In the genomic region with DNA sequence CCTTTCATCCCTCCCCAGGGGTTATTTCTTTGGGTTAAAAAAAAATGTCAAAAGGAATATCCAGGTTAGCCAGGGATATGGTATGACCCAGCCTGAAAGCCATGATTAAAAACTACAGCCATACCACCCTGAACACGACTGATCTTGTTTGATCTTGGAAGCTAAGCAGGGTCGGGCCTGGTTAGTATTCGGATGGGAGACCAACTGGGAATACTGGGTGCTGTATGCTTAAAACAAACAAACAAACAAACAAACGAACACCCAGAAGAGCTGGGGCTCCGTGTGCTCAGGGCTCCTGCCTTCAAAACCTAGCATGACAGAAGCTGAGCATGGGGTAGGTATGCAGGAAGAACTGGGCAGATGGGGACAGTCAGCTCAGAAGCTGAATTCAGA, we compare ENCODE assay signal across 11 mouse cellular contexts. TPM values are rescaled to one million over a fixed set of nuclear protein-coding genes. Genes with fewer than 3 reads are reported as not detected.
A peak's percentile ranks its signal among the peaks of the same experiment; 100 is the strongest.
DNase-seq lines count a peak whose midpoint lies in the region; ATAC-seq and TF ChIP-seq lines count a peak whose summit lies in the region.
"Had no signal": no experiment of that assay in that cellular context is flagged by ENCODE, and none has a peak within 500 bp of the region (broad histone marks: within the 10 kb centered on the region; RNA-seq: fewer than 3 reads in every experiment).

No protein-coding gene starts in this region.

- peaks cover 8% of the 10 kb centered on the region; the same call in 1 of the 2 replicates for H3K36me3 ChIP-seq in heart, embryonic 13.5 days
- H3K36me3 ChIP-seq in neural tube, embryonic 11.5 days (ENCODE audit: control insufficient read depth, insufficient read depth, low read length) = no peaks in the 10 kb centered on the region
- H3K36me3 ChIP-seq in intestine, embryonic 16.5 days (ENCODE audit: control insufficient read depth, insufficient read depth, low read length) = no peaks in the 10 kb centered on the region
- no peaks in the 10 kb centered on the region; the same call in 1 of the 2 replicates for H3K36me3 ChIP-seq in stomach, embryonic 16.5 days (ENCODE audit: control insufficient read depth, insufficient read depth, low read length)
- no peaks in the 10 kb centered on the region for H3K36me3 ChIP-seq in thymus, adult 2 months (ENCODE audit: control insufficient read depth, insufficient read depth, low read length)
- H3K36me3 ChIP-seq: midbrain, embryonic 15.5 days had no signal

- no peaks in the 10 kb centered on the region for H3K9me3 ChIP-seq in heart, embryonic 13.5 days
- no peaks in the 10 kb centered on the region for H3K9me3 ChIP-seq in neural tube, embryonic 11.5 days (ENCODE audit: control insufficient read depth, low read length)
- H3K9me3 ChIP-seq in intestine, embryonic 16.5 days (ENCODE audit: control insufficient read depth, low read length) = no peaks in the 10 kb centered on the region
- no peaks in the 10 kb centered on the region for H3K9me3 ChIP-seq in stomach, embryonic 16.5 days (replicated peaks; ENCODE audit: control insufficient read depth, low read length)
- H3K9me3 ChIP-seq: midbrain, embryonic 15.5 days had no signal

- TF ChIP-seq POLR2A in thymus, adult 2 months (IDR thresholded peaks at IDR 0.05; ENCODE audit: control insufficient read depth, extremely low read depth, insufficient read depth, low read length, poor library complexity) = no peak

- DNase-seq in heart, postnatal 25 days (ENCODE audit: low spot score) = no peak
- DNase-seq in neural tube, embryonic 11.5 days (ENCODE audit: low spot score) = no peak
- DNase-seq in neural tube, embryonic 10.5 days (ENCODE audit: extremely low spot score, low spot score) = no peak
- DNase-seq in embryo, embryonic 10.5 days (ENCODE audit: low spot score) = no peak
- no peak for DNase-seq in thymus, adult 2 months
- DNase-seq: embryo, embryonic 11 days had no signal

- peak overlapping the region; percentile 93 for H3K4me2 ChIP-seq in heart, embryonic 13.5 days
- H3K4me2 ChIP-seq in neural tube, embryonic 11.5 days (ENCODE audit: low read depth) = 0 out of 2 replicates have a peak overlapping the region, but pooled peaks have one; percentile 7
- no peak overlapping the region; the same call in 1 of the 2 replicates for H3K4me2 ChIP-seq in intestine, embryonic 16.5 days (ENCODE audit: low read depth, low read length)
- H3K4me2 ChIP-seq in stomach, embryonic 16.5 days (ENCODE audit: low read depth, low read length) = peak overlapping the region; percentile 67
- H3K4me2 ChIP-seq: midbrain, embryonic 15.5 days had no signal

- peak overlapping the region; percentile 53 for H3K4me3 ChIP-seq in heart, embryonic 13.5 days
- no peak overlapping the region for H3K4me3 ChIP-seq in neural tube, embryonic 11.5 days (ENCODE audit: low read depth, low read length)
- no peak overlapping the region for H3K4me3 ChIP-seq in intestine, embryonic 16.5 days (ENCODE audit: low read length)
- H3K4me3 ChIP-seq in stomach, embryonic 16.5 days (replicated peaks; ENCODE audit: low read length) = peak overlapping the region; percentile 58; the same call in 1 of the 2 replicates
- no peak overlapping the region for H3K4me3 ChIP-seq in thymus, adult 2 months (ENCODE audit: control insufficient read depth, insufficient read depth, low read length)
- H3K4me3 ChIP-seq: midbrain, embryonic 15.5 days had no signal

- peaks cover 56% of the 10 kb centered on the region for H3K4me1 ChIP-seq in heart, embryonic 13.5 days
- peaks cover 21% of the 10 kb centered on the region for H3K4me1 ChIP-seq in neural tube, embryonic 11.5 days (ENCODE audit: control insufficient read depth, insufficient read depth, low read length)
- peaks cover 42% of the 10 kb centered on the region for H3K4me1 ChIP-seq in intestine, embryonic 16.5 days (ENCODE audit: control insufficient read depth, insufficient read depth, low read length)
- H3K4me1 ChIP-seq in stomach, embryonic 16.5 days (ENCODE audit: control insufficient read depth, insufficient read depth, low read length) = peaks cover 52% of the 10 kb centered on the region
- H3K4me1 ChIP-seq in thymus, adult 2 months (replicated peaks; ENCODE audit: control insufficient read depth, insufficient read depth, low read length) = peaks cover 33% of the 10 kb centered on the region

- H3K27me3 ChIP-seq in heart, embryonic 13.5 days (replicated peaks) = no peaks in the 10 kb centered on the region
- peaks cover 11% of the 10 kb centered on the region for H3K27me3 ChIP-seq in neural tube, embryonic 11.5 days (ENCODE audit: control insufficient read depth, insufficient read depth, low read length)
- no peaks in the 10 kb centered on the region for H3K27me3 ChIP-seq in intestine, embryonic 16.5 days (replicated peaks; ENCODE audit: control insufficient read depth, insufficient read depth, low read length)
- H3K27me3 ChIP-seq in stomach, embryonic 16.5 days (ENCODE audit: control insufficient read depth, insufficient read depth, low read length) = no peaks in the 10 kb centered on the region
- no peaks in the 10 kb centered on the region for H3K27me3 ChIP-seq in thymus, adult 2 months (ENCODE audit: control insufficient read depth, insufficient read depth, low read length)

- intact Hi-C loops in heart, postnatal 25 days (cut with DNase I) = no loop called here

- peak overlapping the region; percentile 89 for H3K27ac ChIP-seq in heart, embryonic 13.5 days (replicated peaks)
- H3K27ac ChIP-seq in neural tube, embryonic 11.5 days (ENCODE audit: low read depth, low read length) = no peak overlapping the region
- H3K27ac ChIP-seq in intestine, embryonic 16.5 days (ENCODE audit: low read length) = peak overlapping the region; percentile 91; the same call in 1 of the 2 replicates
- H3K27ac ChIP-seq in stomach, embryonic 16.5 days (ENCODE audit: low read length) = peak overlapping the region; percentile 91
- H3K27ac ChIP-seq in thymus, adult 2 months (ENCODE audit: control insufficient read depth, insufficient read depth, low read length) = no peak overlapping the region
- H3K27ac ChIP-seq: midbrain, embryonic 15.5 days had no signal

- ATAC-seq in heart, embryonic 13.5 days (ENCODE audit: extremely low read depth, insufficient number of reproducible peaks, low FRiP score, low TSS enrichment) = no peak
- ATAC-seq in neural tube, embryonic 11.5 days (ENCODE audit: insufficient read depth, low FRiP score, low TSS enrichment) = no peak
- ATAC-seq in intestine, embryonic 16.5 days = no peak
- no peak for ATAC-seq in stomach, embryonic 16.5 days (ENCODE audit: insufficient read depth, low FRiP score)
- ATAC-seq: hindbrain, embryonic 16.5 days; midbrain, embryonic 15.5 days had no signal

- whole genome bisulfite sequencing in heart, embryonic 13.5 days = 70% methylated on average over 5 of the region's 5 CpGs
- 73% methylated on average over 5 of the region's 5 CpGs for WGBS in neural tube, embryonic 11.5 days
- WGBS in intestine, embryonic 16.5 days = 72% methylated on average over 5 of the region's 5 CpGs
- 71% methylated on average over 5 of the region's 5 CpGs for WGBS in stomach, embryonic 16.5 days
- WGBS in thymus, adult 2 months = 91% methylated on average over 5 of the region's 5 CpGs

- no peak for TF ChIP-seq CTCF in thymus, adult 2 months (IDR thresholded peaks at IDR 0.05; ENCODE audit: borderline replicate concordance, control insufficient read depth, extremely low read depth, insufficient read depth, low read length, poor library complexity)

- peak overlapping the region; percentile 87 for H3K9ac ChIP-seq in heart, embryonic 13.5 days
- no peak overlapping the region for H3K9ac ChIP-seq in neural tube, embryonic 11.5 days (ENCODE audit: low read length)
- peak overlapping the region; percentile 90 for H3K9ac ChIP-seq in intestine, embryonic 16.5 days (ENCODE audit: low read depth, low read length)
- H3K9ac ChIP-seq in stomach, embryonic 16.5 days (ENCODE audit: low read length) = peak overlapping the region; percentile 86
- H3K9ac ChIP-seq: midbrain, embryonic 15.5 days had no signal

RNA-seq across cellular contexts. Expression of gene Smdt1, which starts 3.8 kb away (rescaled TPM):
- polyA plus RNA-seq in heart, embryonic 13.5 days (2015; fragmentation: Nextera tagmentation; extraction: Ambion mirVana) = 334 and 366 TPM in 2 replicates
- 100 to 1,000 TPM; 203 to 204 TPM for total RNA-seq in heart, postnatal 25 days (2021)
- polyA plus RNA-seq in neural tube, embryonic 11.5 days (2014; fragmentation: Nextera tagmentation; extraction: Ambion mirVana) = 267 and 274 TPM in 2 replicates
- polyA plus RNA-seq in intestine, embryonic 16.5 days (2015; fragmentation: Nextera tagmentation; extraction: Ambion mirVana) = 332 and 340 TPM in 2 replicates
- 278 and 284 TPM in 2 replicates for polyA plus RNA-seq in stomach, embryonic 16.5 days (2015; fragmentation: Nextera tagmentation; extraction: Ambion mirVana)
- polyA plus RNA-seq in thymus, adult 2 months (2012; rRNA removed) = 218 and 230 TPM in 2 replicates

RNA-seq across cellular contexts. Expression of gene Pheta2, which starts 3.8 kb away (rescaled TPM):
- polyA plus RNA-seq in heart, embryonic 13.5 days (2015; fragmentation: Nextera tagmentation; extraction: Ambion mirVana) = 9.2 TPM in 2 replicates
- total RNA-seq in heart, postnatal 25 days (2021) = 1 to 10 TPM in 1 of 2 experiments, under 1 TPM in 1; 0.70 to 1.4 TPM
- polyA plus RNA-seq in neural tube, embryonic 11.5 days (2014; fragmentation: Nextera tagmentation; extraction: Ambion mirVana) = 3.0 and 3.1 TPM in 2 replicates
- polyA plus RNA-seq in intestine, embryonic 16.5 days (2015; fragmentation: Nextera tagmentation; extraction: Ambion mirVana) = 11.6 and 13.2 TPM in 2 replicates
- polyA plus RNA-seq in stomach, embryonic 16.5 days (2015; fragmentation: Nextera tagmentation; extraction: Ambion mirVana) = 17.5 and 18.3 TPM in 2 replicates
- polyA plus RNA-seq in thymus, adult 2 months (2012; rRNA removed) = 1.7 and 2.3 TPM in 2 replicates

RNA-seq across cellular contexts. Expression of gene Naga, which starts 3.8 kb away (rescaled TPM):
- polyA plus RNA-seq in heart, embryonic 13.5 days (2015; fragmentation: Nextera tagmentation; extraction: Ambion mirVana) = 42.2 and 44.7 TPM in 2 replicates
- total RNA-seq in heart, postnatal 25 days (2021) = 10 to 100 TPM; 32.0 to 33.3 TPM
- polyA plus RNA-seq in neural tube, embryonic 11.5 days (2014; fragmentation: Nextera tagmentation; extraction: Ambion mirVana) = 24.7 and 28.0 TPM in 2 replicates
- 296 and 437 TPM in 2 replicates for polyA plus RNA-seq in intestine, embryonic 16.5 days (2015; fragmentation: Nextera tagmentation; extraction: Ambion mirVana)
- polyA plus RNA-seq in stomach, embryonic 16.5 days (2015; fragmentation: Nextera tagmentation; extraction: Ambion mirVana) = 99.0 and 116 TPM in 2 replicates
- polyA plus RNA-seq in thymus, adult 2 months (2012; rRNA removed) = 118 and 150 TPM in 2 replicates

RNA-seq across cellular contexts. Expression of gene Ndufa6, which starts 11.6 kb away (rescaled TPM):
- 473 and 541 TPM in 2 replicates for polyA plus RNA-seq in heart, embryonic 13.5 days (2015; fragmentation: Nextera tagmentation; extraction: Ambion mirVana)
- 100 to 1,000 TPM; 683 to 734 TPM for total RNA-seq in heart, postnatal 25 days (2021)
- polyA plus RNA-seq in neural tube, embryonic 11.5 days (2014; fragmentation: Nextera tagmentation; extraction: Ambion mirVana) = 274 and 279 TPM in 2 replicates
- 561 and 588 TPM in 2 replicates for polyA plus RNA-seq in intestine, embryonic 16.5 days (2015; fragmentation: Nextera tagmentation; extraction: Ambion mirVana)
- 352 and 428 TPM in 2 replicates for polyA plus RNA-seq in stomach, embryonic 16.5 days (2015; fragmentation: Nextera tagmentation; extraction: Ambion mirVana)
- 227 and 278 TPM in 2 replicates for polyA plus RNA-seq in thymus, adult 2 months (2012; rRNA removed)

RNA-seq across cellular contexts. Expression of gene Cyp2d22, which starts 37.5 kb away (rescaled TPM):
- 9.0 and 12.4 TPM in 2 replicates for polyA plus RNA-seq in heart, embryonic 13.5 days (2015; fragmentation: Nextera tagmentation; extraction: Ambion mirVana)
- total RNA-seq in heart, postnatal 25 days (2021) = 10 to 100 TPM; 21.5 to 25.4 TPM
- 1.5 and 1.6 TPM in 2 replicates for polyA plus RNA-seq in neural tube, embryonic 11.5 days (2014; fragmentation: Nextera tagmentation; extraction: Ambion mirVana)
- polyA plus RNA-seq in intestine, embryonic 16.5 days (2015; fragmentation: Nextera tagmentation; extraction: Ambion mirVana) = 14.1 and 14.9 TPM in 2 replicates
- polyA plus RNA-seq in stomach, embryonic 16.5 days (2015; fragmentation: Nextera tagmentation; extraction: Ambion mirVana) = 12.6 and 16.4 TPM in 2 replicates
- polyA plus RNA-seq in thymus, adult 2 months (2012; rRNA removed) = 12.6 and 15.7 TPM in 2 replicates

Comparison
In these comparisons a context has a peak if more than half of its experiments do, and no peak if none do; other contexts are left out.
1. H3K27ac ChIP-seq: peak in heart, embryonic 13.5 days (single experiment), intestine, embryonic 16.5 days (single experiment) and stomach, embryonic 16.5 days (single experiment); none in neural tube, embryonic 11.5 days (single experiment) and thymus, adult 2 months (single experiment).
2. H3K4me3 ChIP-seq: peak in heart, embryonic 13.5 days (single experiment) and stomach, embryonic 16.5 days (single experiment); none in neural tube, embryonic 11.5 days (single experiment), intestine, embryonic 16.5 days (single experiment) and thymus, adult 2 months (single experiment).